Mouse (Mus musculus) myocyte (in vitro differentiated cells): ENCODE results near the gene Ceacam9.

Experiments used
- CEBPB ChIP-seq: IDR thresholded peaks from 2 replicates; pipeline ENCODE4 v1.6.1; 2011; ENCODE audit warnings: mild to moderate bottlenecking, moderate library complexity; ENCODE audit not compliant: poor library complexity, insufficient read depth, severe bottlenecking
- MAX ChIP-seq: IDR thresholded peaks from one replicate; pipeline ENCODE4 v1.6.1; 2011; ENCODE audit warnings: low read depth, mild to moderate bottlenecking, control low read depth
- POLR2A ChIP-seq: IDR thresholded peaks from one replicate; pipeline ENCODE4 v1.6.1; 2011; ENCODE audit warnings: low read depth, mild to moderate bottlenecking, control low read depth, moderate library complexity; ENCODE audit not compliant: insufficient read length
- SRF ChIP-seq: IDR thresholded peaks from one replicate; pipeline ENCODE4 v1.6.1; 2011; ENCODE audit warnings: low read depth; ENCODE audit not compliant: control insufficient read depth, insufficient read length
- TCF12 ChIP-seq: IDR thresholded peaks from one replicate; pipeline ENCODE4 v1.6.1; 2011; ENCODE audit warnings: mild to moderate bottlenecking, control low read depth; ENCODE audit not compliant: poor library complexity, insufficient read depth, severe bottlenecking
- USF1 ChIP-seq: IDR thresholded peaks from one replicate; pipeline ENCODE4 v1.6.1; 2011; ENCODE audit warnings: low read depth, mild to moderate bottlenecking, control low read depth, moderate library complexity

GRCm38 (mm10) chr7:16766443-16766842 is 44.7 kb downstream of the Ceacam9 start:
- TF ChIP-seq POLR2A, result no peak
- no peak for TF ChIP-seq TCF12
- TF ChIP-seq USF1, result no peak
- no peak for TF ChIP-seq CEBPB
- TF ChIP-seq SRF, result no peak
- no peak for TF ChIP-seq MAX
